Mouse (Mus musculus) A20 (cell line): Measurements from ENCODE around the gene Mboat1.

Source experiments
- DNase-seq: peaks from one replicate; pipeline ENCODE4 v3.0.0-alpha.2; 2011; ENCODE audit warnings: low read depth, low spot score

Gene Mboat1

DNA sequence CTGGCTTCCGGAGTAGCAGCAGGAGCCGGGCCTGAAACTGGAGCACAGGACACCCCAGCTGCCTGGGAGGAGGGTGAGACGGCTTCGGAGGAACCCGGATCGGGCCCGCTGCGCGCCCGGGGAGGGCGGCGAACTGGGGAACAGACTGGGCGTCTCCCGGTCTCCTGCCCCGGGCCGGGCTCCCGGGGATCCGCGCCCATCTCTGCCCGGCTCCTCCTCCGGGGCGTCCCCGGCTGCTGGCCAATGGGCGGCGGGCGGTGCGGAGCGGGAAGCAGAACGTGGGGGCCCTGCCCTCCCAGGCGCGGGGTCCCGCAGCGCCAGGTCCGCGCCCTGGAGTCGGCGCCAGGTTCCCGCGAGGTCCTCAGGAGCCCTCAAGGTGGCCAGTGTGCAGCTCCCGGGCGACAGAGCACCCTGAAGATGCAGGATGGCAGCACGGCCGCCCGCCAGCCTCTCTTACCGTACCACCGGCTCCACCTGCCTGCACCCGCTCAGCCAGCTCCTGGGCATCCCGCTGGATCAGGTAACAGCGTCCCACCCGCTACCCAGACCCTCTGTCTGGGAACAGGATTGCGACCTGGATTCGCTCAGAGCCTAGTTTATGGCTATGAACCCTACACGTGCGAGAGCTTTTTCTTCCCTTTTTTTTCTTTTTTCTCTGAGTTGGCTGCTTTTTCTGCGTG is at the start of gene Mboat1:
Gene Mboat1 (plus strand): TSS at position 247 of the 680 bp plus-strand sequence.
- no peak for DNase-seq

- peak; percentile 39 for DNase-seq
Observed at GRCm38 (mm10) chr13:30093086-30093485, 43.2 kb upstream of the Mboat1 start.

GRCm38 (mm10) chr13:30095851-30096250 is 40.4 kb upstream of the Mboat1 start:
- no peak for DNase-seq

DNA sequence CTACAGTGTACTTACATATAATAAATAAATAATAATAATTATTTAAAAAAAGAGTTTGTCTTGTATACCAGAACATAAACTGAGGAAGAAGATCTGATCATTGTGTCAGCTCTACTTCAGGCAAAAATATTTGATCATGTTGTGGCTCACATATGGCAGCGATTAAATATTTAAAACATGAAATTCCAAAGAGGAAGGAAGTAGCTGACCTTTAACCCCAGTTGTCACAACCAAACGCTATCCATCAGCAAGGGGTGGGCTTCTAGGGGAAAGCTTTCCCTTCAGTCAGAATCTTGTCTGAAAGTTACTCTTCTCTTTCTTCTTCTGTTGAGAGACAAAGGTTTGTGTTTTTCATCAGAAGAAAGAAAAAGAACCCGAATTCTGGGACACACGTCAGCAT is 39.8 kb upstream of the Mboat1 start:
- no peak for DNase-seq

GRCm38 (mm10) chr13:30109001-30109600 is 27.2 kb upstream of the Mboat1 start:
- DNase-seq, result no peak

- DNase-seq, result no peak
Observed at GRCm38 (mm10) chr13:30115792-30116191, 20.5 kb upstream of the Mboat1 start.

DNA sequence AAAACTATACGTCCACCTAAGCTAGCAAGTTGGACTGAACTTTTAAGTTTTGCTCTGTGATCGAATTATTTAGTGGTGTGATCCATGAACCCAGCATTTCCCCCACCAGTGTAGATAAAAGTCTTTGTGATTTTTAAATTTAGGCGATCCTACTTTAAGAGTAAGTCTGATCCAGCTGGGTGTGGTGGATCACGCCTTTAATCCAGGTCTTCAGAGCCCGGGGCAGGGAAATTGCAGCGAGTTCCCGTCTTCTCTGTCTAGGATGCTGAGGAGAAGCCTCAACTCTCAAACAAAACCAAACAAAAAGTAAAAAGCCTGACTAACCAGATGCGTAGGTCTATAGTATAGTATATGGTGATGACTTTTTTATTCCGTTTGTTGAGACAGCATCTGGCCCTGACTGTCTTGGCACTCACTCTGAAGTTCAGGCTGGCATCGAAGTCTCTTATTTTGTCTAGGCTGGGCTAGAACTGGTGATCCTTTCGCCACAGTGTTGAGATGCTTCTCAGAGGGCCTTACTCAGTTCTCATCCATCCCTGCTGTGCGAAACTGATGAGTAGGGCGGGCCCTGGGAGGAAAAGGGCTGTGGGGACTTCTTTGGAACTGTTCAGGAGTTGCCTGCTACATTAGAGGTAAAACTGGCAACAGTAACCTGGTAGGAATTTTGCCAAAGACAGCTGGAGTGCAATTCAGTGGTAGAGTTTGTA is 787 bp downstream of the Mboat1 start:
- no peak for DNase-seq

- DNase-seq, result no peak
Observed at GRCm38 (mm10) chr13:30137951-30138350, 1.7 kb downstream of the Mboat1 start.

GRCm38 (mm10) chr13:30140149-30140548 is 3.9 kb downstream of the Mboat1 start:
- no peak for DNase-seq

DNA sequence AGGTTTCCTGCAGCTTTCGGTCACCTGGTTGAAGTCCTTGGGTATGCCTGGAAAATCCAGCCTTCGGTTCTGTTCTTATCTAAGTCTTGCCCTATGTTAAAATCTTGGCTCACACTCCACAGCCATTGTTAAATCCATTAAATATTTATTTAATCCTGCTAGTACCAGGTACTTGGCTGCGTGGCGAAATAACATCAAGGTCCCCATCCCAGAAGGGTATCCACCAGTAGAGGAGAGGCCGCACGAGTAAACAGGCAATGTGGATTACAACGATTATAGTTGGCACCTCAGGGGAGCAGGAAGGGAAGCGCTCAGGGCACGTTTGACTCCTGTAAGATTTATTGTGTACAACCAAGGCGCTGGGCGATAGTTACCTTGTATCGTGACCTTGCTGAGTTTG is 4.4 kb downstream of the Mboat1 start:
- DNase-seq, result no peak

GRCm38 (mm10) chr13:30141996-30142395 is 5.7 kb downstream of the Mboat1 start:
- DNase-seq, result no peak

- no peak for DNase-seq
Observed at GRCm38 (mm10) chr13:30146468-30146867, 10.2 kb downstream of the Mboat1 start.

DNA sequence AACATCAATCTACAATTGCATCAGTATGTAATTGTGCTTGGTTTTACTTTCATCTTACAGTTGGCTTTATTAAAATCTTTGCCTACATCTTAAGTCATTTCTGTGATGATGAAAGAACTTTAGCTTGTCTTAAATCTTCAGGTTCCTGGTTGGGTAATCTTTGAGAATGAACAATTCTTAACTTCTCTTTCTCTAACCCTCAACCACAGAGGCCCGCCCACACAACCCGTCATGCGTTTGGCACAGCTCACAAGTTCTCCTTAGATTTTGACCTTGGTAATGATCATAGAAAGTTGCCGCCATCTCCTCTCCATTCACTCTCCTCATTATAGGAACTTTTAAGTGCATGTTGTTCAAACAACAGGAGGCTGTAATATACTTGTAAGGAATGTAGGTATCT is 18.0 kb downstream of the Mboat1 start:
- no peak for DNase-seq

- no peak for DNase-seq
Observed at GRCm38 (mm10) chr13:30159626-30160025, 23.3 kb downstream of the Mboat1 start.

DNA sequence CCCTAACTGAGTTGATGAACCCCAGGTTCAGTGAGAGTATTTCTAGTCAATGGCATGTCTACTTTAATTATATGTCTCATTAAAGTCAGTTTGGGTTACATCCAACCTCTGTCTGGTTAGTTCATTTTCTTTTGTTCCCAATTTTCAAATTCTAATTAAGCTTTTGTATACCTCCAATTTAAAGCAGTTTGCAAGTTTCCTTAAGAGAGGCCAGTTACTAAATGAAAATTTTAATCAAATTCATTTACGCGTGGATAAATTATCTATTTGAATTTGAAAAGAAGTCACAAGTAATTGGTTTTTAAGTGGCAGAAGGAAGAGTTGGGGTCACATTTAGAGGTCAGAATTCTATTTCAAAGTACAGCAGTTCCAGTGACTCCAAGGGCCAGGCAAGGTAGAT is 27.2 kb downstream of the Mboat1 start:
- no peak for DNase-seq

GRCm38 (mm10) chr13:30166138-30167090 is 30.1 kb downstream of the Mboat1 start:
- DNase-seq, result peak; percentile 5

DNA sequence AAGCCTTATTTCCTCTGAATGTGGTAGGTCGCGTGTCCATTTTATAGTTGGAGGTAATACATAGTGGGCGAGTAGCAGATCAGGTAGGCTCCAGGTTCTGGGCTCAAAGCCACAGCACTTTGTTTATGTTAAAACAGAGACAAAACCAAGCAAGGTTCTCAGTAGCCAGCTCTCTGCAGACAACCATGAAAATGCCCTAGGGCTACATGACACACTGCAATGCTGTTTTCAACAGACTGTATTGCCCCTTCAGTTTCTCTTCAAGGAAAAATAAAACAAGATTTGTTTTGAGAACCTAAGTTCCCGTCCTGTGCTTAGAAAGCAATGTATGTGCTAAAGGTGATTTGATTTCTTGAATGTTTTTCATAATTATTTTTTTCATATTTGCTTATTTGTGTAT is 31.2 kb downstream of the Mboat1 start:
- DNase-seq, result no peak

GRCm38 (mm10) chr13:30168803-30169202 is 32.5 kb downstream of the Mboat1 start:
- DNase-seq, result no peak

DNA sequence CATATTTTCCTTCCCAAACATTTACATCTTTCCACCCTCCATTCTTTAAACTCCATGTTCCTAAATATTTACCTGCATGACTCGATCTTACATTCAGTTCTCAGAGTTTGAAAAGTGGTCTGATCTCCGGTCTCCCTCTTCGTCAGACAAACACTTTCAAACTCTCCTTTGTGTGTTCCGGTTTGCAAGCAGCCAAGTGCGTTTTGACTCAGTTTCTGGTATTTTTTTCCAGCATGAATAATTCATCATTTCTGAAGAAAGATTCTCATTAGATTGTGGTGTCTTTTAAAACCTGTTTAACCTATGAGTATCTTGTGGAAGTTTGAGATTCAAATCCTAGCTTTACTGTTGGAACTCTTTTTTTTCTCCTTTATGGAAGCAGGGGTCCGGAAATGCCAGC is 33.8 kb downstream of the Mboat1 start:
- DNase-seq, result no peak

GRCm38 (mm10) chr13:30174586-30174985 is 38.3 kb downstream of the Mboat1 start:
- DNase-seq, result no peak

DNA sequence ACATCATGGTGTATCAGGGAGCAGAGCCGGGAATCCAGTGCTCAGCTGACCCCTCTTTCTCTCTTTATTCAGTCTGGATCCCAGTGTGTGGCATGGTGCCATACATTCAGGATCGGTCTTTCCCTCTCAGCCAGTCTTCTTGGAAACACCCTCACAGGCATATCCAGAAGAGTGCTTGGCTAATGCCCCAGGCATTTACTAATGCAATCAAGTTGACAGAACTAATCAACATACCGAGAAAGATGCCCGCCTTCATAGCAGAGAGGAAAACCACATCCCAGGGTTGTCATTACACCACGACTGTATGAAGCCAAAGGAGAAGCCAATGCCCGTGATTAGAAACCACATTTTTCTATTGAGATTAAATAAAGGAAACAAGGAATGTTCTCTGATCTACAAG is 41.1 kb downstream of the Mboat1 start:
- no peak for DNase-seq

GRCm38 (mm10) chr13:30185549-30185948 is 49.3 kb downstream of the Mboat1 start:
- no peak for DNase-seq
